Mouse (Mus musculus) limb, embryonic 15.5 days (tissue): ENCODE results near the gene Tex21. TPM values are rescaled to one million over a fixed set of nuclear protein-coding genes. Genes with fewer than 3 reads are reported as not detected.
"Not testable (repeated sequence)": the region's sequence is repeated elsewhere in the genome, so short reads cannot be mapped to it uniquely, and the experiment has no call there.

Experiments
- ATAC-seq: fragments of 200-750 bp; cut with Nextera tagmentation; 2 replicates; pipeline ENCODE4 v1.8.0; 2017; ENCODE audit warnings: low read depth, moderate TSS enrichment; ENCODE audit not compliant: insufficient number of reproducible peaks, low FRiP score, low TSS enrichment
- H3K27ac ChIP-seq: fragments of 300-500 bp; sonication (generic); 2 replicates; pipeline ENCODE4 v1.5.1; 2015; ENCODE audit warnings: moderate library complexity, mild to moderate bottlenecking, inconsistent platforms
- H3K27me3 ChIP-seq: fragments of 300-500 bp; sonication (generic); 2 replicates; pipeline ENCODE4 v1.6.1; 2015; ENCODE audit warnings: inconsistent platforms
- H3K36me3 ChIP-seq: fragments of 300-500 bp; sonication (generic); 2 replicates; pipeline ENCODE4 v1.6.1; 2015; ENCODE audit warnings: inconsistent platforms
- H3K4me1 ChIP-seq: fragments of 300-500 bp; sonication (generic); 2 replicates; pipeline ENCODE4 v1.6.1; 2015; ENCODE audit warnings: inconsistent platforms
- H3K4me2 ChIP-seq: fragments of 300-500 bp; sonication (generic); 2 replicates; pipeline ENCODE4 v1.6.1; 2015; ENCODE audit warnings: mild to moderate bottlenecking, inconsistent platforms
- H3K4me3 ChIP-seq: fragments of 300-500 bp; sonication (generic); 2 replicates; pipeline ENCODE4 v1.5.1; 2015; ENCODE audit warnings: mild to moderate bottlenecking, inconsistent platforms
- H3K9ac ChIP-seq: fragments of 300-500 bp; sonication (generic); 2 replicates; pipeline ENCODE4 v1.6.1; 2015; ENCODE audit warnings: inconsistent platforms
- H3K9me3 ChIP-seq: fragments of 300-500 bp; sonication (generic); 2 replicates; pipeline ENCODE4 v1.6.1; 2016; ENCODE audit warnings: inconsistent platforms
- WGBS: fragments of 180-500 bp; shearing (Covaris S2); methylation state at CpG from one replicate; pipeline ENCODE4 v1.1.7; 2015; 5-methylcytosine and 5-hydroxymethylcytosine counted together
- polyA plus RNA-seq: library from polyadenylated mRNA; unstranded; fragments of >200 nt; fragmentation: Nextera tagmentation; extraction: Ambion mirVana; gene quantifications from 2 replicates; pipeline ENCODE4 v1.2.1, GENCODE M21; 2015

The Tex21 gene
- polyA plus RNA-seq, 1 experiment from 2014 or later, result not detected

- 52% methylated on average over 10 of the region's 10 CpGs for WGBS
These were observed 7.3 kb downstream of the Tex21 start for GRCm38 (mm10) chr12:76239145-76239838.

GRCm38 (mm10) chr12:76235253-76235652, 11.3 kb downstream of the Tex21 start:
- Histone ChIP-seq H3K27ac (no peak overlapping the region), H3K9me3 (no peaks in the 10 kb centered on the region), H3K36me3 (no peaks in the 10 kb centered on the region), H3K4me2 (no peak overlapping the region), H3K27me3 (no peaks in the 10 kb centered on the region), H3K9ac (no peak overlapping the region), H3K4me3 (no peak overlapping the region), H3K4me1 (no peaks in the 10 kb centered on the region)
- ATAC-seq, result no peak
- WGBS, result 88% methylated on average over 6 of the region's 6 CpGs

More at GRCm38 (mm10) chr12:76239145-76239838, 7.3 kb downstream of the Tex21 start:
- Histone ChIP-seq H3K9me3 (no peaks in the 10 kb centered on the region), H3K36me3 (no peaks in the 10 kb centered on the region), H3K27ac (no peak overlapping the region), H3K4me3 (no peak overlapping the region), H3K4me2 (no peak overlapping the region), H3K27me3 (no peaks in the 10 kb centered on the region), H3K4me1 (no peaks in the 10 kb centered on the region), H3K9ac (no peak overlapping the region)
- ATAC-seq, result no peak

GRCm38 (mm10) chr12:76230644-76231043, 15.9 kb downstream of the Tex21 start:
- H3K4me3 ChIP-seq, result no peak overlapping the region
- no peak for ATAC-seq
- no peaks in the 10 kb centered on the region for H3K27me3 ChIP-seq
- no peaks in the 10 kb centered on the region for H3K9me3 ChIP-seq
- no peak overlapping the region for H3K27ac ChIP-seq
- no peaks in the 10 kb centered on the region for H3K36me3 ChIP-seq
- H3K9ac ChIP-seq, result no peak overlapping the region
- no peak overlapping the region for H3K4me2 ChIP-seq
- H3K4me1 ChIP-seq, result no peaks in the 10 kb centered on the region
- 83% methylated on average over 6 of the region's 6 CpGs for WGBS

GRCm38 (mm10) chr12:76222104-76222503, 24.4 kb downstream of the Tex21 start:
- H3K9me3 ChIP-seq, H3K9ac ChIP-seq, H3K27ac ChIP-seq, H3K4me1 ChIP-seq, H3K4me3 ChIP-seq, H3K4me2 ChIP-seq, H3K27me3 ChIP-seq, ATAC-seq, H3K36me3 ChIP-seq: not testable (repeated sequence)
- 80% methylated on average over 4 of the region's 8 CpGs for WGBS

GRCm38 (mm10) chr12:76216716-76217115, 29.8 kb downstream of the Tex21 start:
- Histone ChIP-seq H3K9me3 (no peaks in the 10 kb centered on the region), H3K27me3 (no peaks in the 10 kb centered on the region), H3K36me3 (no peaks in the 10 kb centered on the region), H3K4me2 (no peak overlapping the region), H3K4me1 (no peaks in the 10 kb centered on the region), H3K9ac (no peak overlapping the region), H3K4me3 (no peak overlapping the region), H3K27ac (no peak overlapping the region)
- ATAC-seq, result no peak
- WGBS, result 71% methylated on average over 11 of the region's 11 CpGs

- Histone ChIP-seq H3K9ac (no peak overlapping the region), H3K27ac (no peak overlapping the region), H3K27me3 (no peaks in the 10 kb centered on the region), H3K4me3 (no peak overlapping the region), H3K9me3 (no peaks in the 10 kb centered on the region), H3K4me1 (no peaks in the 10 kb centered on the region), H3K4me2 (no peak overlapping the region), H3K36me3 (no peaks in the 10 kb centered on the region)
- ATAC-seq, result no peak
- 18% methylated on average over 5 of the region's 5 CpGs for WGBS
These were observed 31.4 kb downstream of the Tex21 start for GRCm38 (mm10) chr12:76215121-76215520.

GRCm38 (mm10) chr12:76209429-76209974, 37.0 kb downstream of the Tex21 start:
- Histone ChIP-seq H3K27me3 (no peaks in the 10 kb centered on the region), H3K9me3 (no peaks in the 10 kb centered on the region), H3K4me2 (no peak overlapping the region), H3K4me3 (no peak overlapping the region), H3K9ac (no peak overlapping the region), H3K4me1 (no peaks in the 10 kb centered on the region), H3K27ac (no peak overlapping the region), H3K36me3 (no peaks in the 10 kb centered on the region)
- no peak for ATAC-seq
- WGBS, result 84% methylated on average over 5 of the region's 5 CpGs

- H3K27me3 ChIP-seq, result no peaks in the 10 kb centered on the region
- WGBS, result 64% methylated on average over 4 of the region's 4 CpGs
- no peak for ATAC-seq
These were observed 46.2 kb downstream of the Tex21 start for GRCm38 (mm10) chr12:76200326-76200725.

GRCm38 (mm10) chr12:76197071-76197470, 49.5 kb downstream of the Tex21 start:
- peak overlapping the region; percentile 85 for H3K4me2 ChIP-seq
- H3K36me3 ChIP-seq, result no peaks in the 10 kb centered on the region
- no peak for ATAC-seq
- H3K9ac ChIP-seq, result 0 out of 2 replicates have a peak overlapping the region, but pooled peaks have one; percentile 15
- WGBS, result 51% methylated on average over 8 of the region's 8 CpGs
- H3K4me1 ChIP-seq, result peaks cover 14% of the 10 kb centered on the region
- H3K4me3 ChIP-seq, result 0 out of 2 replicates have a peak overlapping the region, but pooled peaks have one; percentile 38
- no peak overlapping the region for H3K27ac ChIP-seq
- H3K9me3 ChIP-seq, result no peaks in the 10 kb centered on the region
- H3K27me3 ChIP-seq, result no peaks in the 10 kb centered on the region

More at GRCm38 (mm10) chr12:76200326-76200725, 46.2 kb downstream of the Tex21 start:
- no peak overlapping the region for H3K27ac ChIP-seq
- no peak overlapping the region for H3K4me3 ChIP-seq
- H3K4me2 ChIP-seq, result no peak overlapping the region
- H3K36me3 ChIP-seq, result no peaks in the 10 kb centered on the region
- no peak overlapping the region for H3K9ac ChIP-seq
- peaks cover 14% of the 10 kb centered on the region for H3K4me1 ChIP-seq
- H3K9me3 ChIP-seq, result no peaks in the 10 kb centered on the region

- Histone ChIP-seq H3K4me2 (peak overlapping the region; percentile 85), H3K9ac (0 out of 2 replicates have a peak overlapping the region, but pooled peaks have one; percentile 15)
- no peak for ATAC-seq
These were observed 49.9 kb downstream of the Tex21 start for GRCm38 (mm10) chr12:76196709-76197054.

GRCm38 (mm10) chr12:76195912-76196708, 50.4 kb downstream of the Tex21 start:
- Histone ChIP-seq H3K27me3 (no peaks in the 10 kb centered on the region), H3K27ac (peak overlapping the region; percentile 68)
- WGBS, result under 1% methylated on average over 22 of the region's 22 CpGs

More at GRCm38 (mm10) chr12:76196709-76197054, 49.9 kb downstream of the Tex21 start:
- Histone ChIP-seq H3K9me3 (no peaks in the 10 kb centered on the region), H3K27ac (no peak overlapping the region), H3K36me3 (no peaks in the 10 kb centered on the region), H3K27me3 (no peaks in the 10 kb centered on the region), H3K4me3 (peak overlapping the region; percentile 38), H3K4me1 (peaks cover 14% of the 10 kb centered on the region)
- WGBS, result 10% methylated on average over 6 of the region's 6 CpGs

GRCm38 (mm10) chr12:76194526-76194925, 52.0 kb downstream of the Tex21 start:
- peaks cover 14% of the 10 kb centered on the region for H3K4me1 ChIP-seq
- no peak for ATAC-seq
- 64% methylated on average over 3 of the region's 3 CpGs for WGBS
- no peak overlapping the region for H3K4me3 ChIP-seq
- H3K27me3 ChIP-seq, result no peaks in the 10 kb centered on the region
- no peaks in the 10 kb centered on the region for H3K9me3 ChIP-seq
- no peak overlapping the region for H3K9ac ChIP-seq
- no peaks in the 10 kb centered on the region for H3K36me3 ChIP-seq
- no peak overlapping the region for H3K27ac ChIP-seq
- H3K4me2 ChIP-seq, result no peak overlapping the region

More at GRCm38 (mm10) chr12:76195912-76196708, 50.4 kb downstream of the Tex21 start:
- H3K36me3 ChIP-seq, result no peaks in the 10 kb centered on the region
- H3K9me3 ChIP-seq, result no peaks in the 10 kb centered on the region
- peak overlapping the region; percentile 38 for H3K4me3 ChIP-seq
- H3K9ac ChIP-seq, result no peak overlapping the region
- peak overlapping the region; percentile 85 for H3K4me2 ChIP-seq
- peak; percentile 47; the same call in 1 of the 2 replicates for ATAC-seq
- peaks cover 14% of the 10 kb centered on the region for H3K4me1 ChIP-seq
